Mouse (Mus musculus): ENCODE results near the gene Tdg. TPM values are rescaled to one million over a fixed set of nuclear protein-coding genes. Genes with fewer than 3 reads are reported as not detected.
A peak's percentile ranks its signal among the peaks of the same experiment; 100 is the strongest.
"Not testable (repeated sequence)": the region's sequence is repeated elsewhere in the genome, so short reads cannot be mapped to it uniquely, and the experiment has no call there.

Gene Tdg
- polyA plus RNA-seq (2014; fragmentation: Nextera tagmentation; extraction: Ambion mirVana) = 277 and 328 TPM in 2 replicates

DNA sequence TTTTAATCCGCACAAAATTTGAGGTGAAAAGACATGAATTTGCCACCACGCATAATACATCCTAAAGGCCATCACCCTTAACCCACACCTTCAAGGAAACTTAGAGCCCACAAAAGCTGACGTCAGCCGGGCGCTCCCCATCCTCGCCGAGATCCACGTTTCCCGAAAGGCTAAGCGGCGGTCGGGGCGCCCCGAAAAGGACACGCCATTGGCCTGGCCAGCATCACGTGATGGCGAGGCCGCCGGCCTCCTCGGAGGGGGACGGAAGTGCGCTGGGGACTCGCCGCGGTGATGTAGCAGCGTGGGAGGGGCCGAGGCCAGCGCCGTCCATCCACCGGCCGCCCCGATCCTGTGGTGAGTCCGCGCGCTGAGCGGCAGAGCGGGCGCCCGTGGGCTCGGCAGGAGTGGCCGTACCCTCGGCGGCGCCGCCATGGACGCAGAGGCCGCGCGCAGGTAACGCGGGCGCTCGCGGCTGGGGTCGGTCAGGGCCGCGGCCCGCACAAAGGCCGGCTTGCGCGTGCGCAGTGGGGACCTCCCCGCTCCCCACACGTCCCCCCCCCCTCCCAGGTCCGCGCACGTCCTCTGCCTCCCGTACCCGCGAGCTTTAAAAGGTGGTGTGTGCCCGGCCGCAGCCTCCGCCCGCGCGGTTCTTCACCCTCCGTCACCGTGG is at the start of gene Tdg:
Gene Tdg, plus strand, starts transcription at position 243 of the 670 bp plus-strand sequence.
- H3K36me3 ChIP-seq (ENCODE audit: control insufficient read depth, insufficient read depth, low read length); H3K9me3 ChIP-seq (ENCODE audit: control insufficient read depth, low read length); H3K27me3 ChIP-seq (ENCODE audit: control insufficient read depth, insufficient read depth, low read length); H3K4me1 ChIP-seq (replicated peaks; ENCODE audit: control insufficient read depth, insufficient read depth, low read length): not testable (repeated sequence)
- peak; percentile 93 for DNase-seq (ENCODE audit: low spot score)
- Histone ChIP-seq H3K4me2 (replicated peaks; ENCODE audit: low read depth, low read length) (peak within 1 kb of the TSS; percentile 86), H3K4me3 (ENCODE audit: low read depth, low read length) (peak within 1 kb of the TSS; percentile 71), H3K27ac (ENCODE audit: low read depth, low read length) (peak within 1 kb of the TSS; percentile 87), H3K9ac (ENCODE audit: low read depth, low read length) (peak within 1 kb of the TSS; percentile 90)
- ATAC-seq (ENCODE audit: low FRiP score) = peak; percentile 98
- WGBS = under 1% methylated on average over 45 of the region's 78 CpGs

- H3K4me1 ChIP-seq (replicated peaks; ENCODE audit: control insufficient read depth, insufficient read depth, low read length); H3K9ac ChIP-seq (ENCODE audit: low read depth, low read length); H3K27me3 ChIP-seq (ENCODE audit: control insufficient read depth, insufficient read depth, low read length); DNase-seq (ENCODE audit: low spot score); H3K4me3 ChIP-seq (ENCODE audit: low read depth, low read length); H3K36me3 ChIP-seq (ENCODE audit: control insufficient read depth, insufficient read depth, low read length); H3K27ac ChIP-seq (ENCODE audit: low read depth, low read length); H3K9me3 ChIP-seq (ENCODE audit: control insufficient read depth, low read length); H3K4me2 ChIP-seq (replicated peaks; ENCODE audit: low read depth, low read length); ATAC-seq (ENCODE audit: low FRiP score): not testable (repeated sequence)
- WGBS = 88% methylated on average over 9 of the region's 9 CpGs
Measured at GRCm38 (mm10) chr10:82589673-82590072, 40.0 kb upstream of the Tdg start.

- not testable (repeated sequence) for H3K4me1 ChIP-seq (replicated peaks; ENCODE audit: control insufficient read depth, insufficient read depth, low read length); DNase-seq (ENCODE audit: low spot score); H3K27me3 ChIP-seq (ENCODE audit: control insufficient read depth, insufficient read depth, low read length); ATAC-seq (ENCODE audit: low FRiP score); H3K9ac ChIP-seq (ENCODE audit: low read depth, low read length); H3K4me2 ChIP-seq (replicated peaks; ENCODE audit: low read depth, low read length); H3K4me3 ChIP-seq (ENCODE audit: low read depth, low read length); H3K27ac ChIP-seq (ENCODE audit: low read depth, low read length); H3K36me3 ChIP-seq (ENCODE audit: control insufficient read depth, insufficient read depth, low read length); H3K9me3 ChIP-seq (ENCODE audit: control insufficient read depth, low read length)
- 75% methylated on average over 4 of the region's 4 CpGs for WGBS
Measured at GRCm38 (mm10) chr10:82594421-82594820, 35.2 kb upstream of the Tdg start.

GRCm38 (mm10) chr10:82622235-82622634 is 7.4 kb upstream of the Tdg start:
- 29% methylated on average over 9 of the region's 9 CpGs for WGBS
- peak overlapping the region; percentile 64 for H3K4me3 ChIP-seq (ENCODE audit: low read depth, low read length)
- H3K36me3 ChIP-seq (ENCODE audit: control insufficient read depth, insufficient read depth, low read length) = no peaks in the 10 kb centered on the region
- peak overlapping the region; percentile 79 for H3K9ac ChIP-seq (ENCODE audit: low read depth, low read length)
- ATAC-seq (ENCODE audit: low FRiP score) (no peak; the same call in 1 of the 2 replicates), DNase-seq (ENCODE audit: low spot score) (peak; percentile 15)
- H3K4me1 ChIP-seq (replicated peaks; ENCODE audit: control insufficient read depth, insufficient read depth, low read length) = no peaks in the 10 kb centered on the region
- peak overlapping the region; percentile 47 for H3K4me2 ChIP-seq (replicated peaks; ENCODE audit: low read depth, low read length)
- H3K27ac ChIP-seq (ENCODE audit: low read depth, low read length) = no peak overlapping the region
- no peaks in the 10 kb centered on the region for H3K27me3 ChIP-seq (ENCODE audit: control insufficient read depth, insufficient read depth, low read length)
- no peaks in the 10 kb centered on the region for H3K9me3 ChIP-seq (ENCODE audit: control insufficient read depth, low read length)

GRCm38 (mm10) chr10:82622671-82623552 is 6.7 kb upstream of the Tdg start, which contains the start of gene 1190007I07Rik:
1190007I07Rik (minus strand) TSS chr10:82623228.
- H3K4me3 ChIP-seq (ENCODE audit: low read depth, low read length) = peak within 1 kb of the TSS; percentile 64
- H3K36me3 ChIP-seq (ENCODE audit: control insufficient read depth, insufficient read depth, low read length) = no peaks in the 10 kb centered on the region
- peak within 1 kb of the TSS; percentile 69 for H3K27ac ChIP-seq (ENCODE audit: low read depth, low read length)
- H3K27me3 ChIP-seq (ENCODE audit: control insufficient read depth, insufficient read depth, low read length) = no peaks in the 10 kb centered on the region
- DNase-seq (ENCODE audit: low spot score) = peak; percentile 96
- H3K9ac ChIP-seq (ENCODE audit: low read depth, low read length) = peak within 1 kb of the TSS; percentile 79
- H3K9me3 ChIP-seq (ENCODE audit: control insufficient read depth, low read length) = no peaks in the 10 kb centered on the region
- WGBS = under 1% methylated on average over 50 of the region's 61 CpGs
- H3K4me1 ChIP-seq (replicated peaks; ENCODE audit: control insufficient read depth, insufficient read depth, low read length) = no peaks in the 10 kb centered on the region
- peak; percentile 93 for ATAC-seq (ENCODE audit: low FRiP score)
- H3K4me2 ChIP-seq (replicated peaks; ENCODE audit: low read depth, low read length) = peak within 1 kb of the TSS; percentile 47

- not testable (repeated sequence) for H3K9me3 ChIP-seq (ENCODE audit: control insufficient read depth, low read length); H3K4me1 ChIP-seq (replicated peaks; ENCODE audit: control insufficient read depth, insufficient read depth, low read length); DNase-seq (ENCODE audit: low spot score); H3K27me3 ChIP-seq (ENCODE audit: control insufficient read depth, insufficient read depth, low read length); H3K36me3 ChIP-seq (ENCODE audit: control insufficient read depth, insufficient read depth, low read length)
- WGBS = 2% methylated on average over 2 of the region's 2 CpGs
- Histone ChIP-seq H3K4me3 (ENCODE audit: low read depth, low read length) (peak overlapping the region; percentile 64), H3K4me2 (replicated peaks; ENCODE audit: low read depth, low read length) (peak overlapping the region; percentile 47), H3K27ac (ENCODE audit: low read depth, low read length) (peak overlapping the region; percentile 69), H3K9ac (ENCODE audit: low read depth, low read length) (peak overlapping the region; percentile 79)
- peak; percentile 20 for ATAC-seq (ENCODE audit: low FRiP score)
Measured at GRCm38 (mm10) chr10:82623553-82623932, 6.1 kb upstream of the Tdg start.

- H3K9me3 ChIP-seq (ENCODE audit: control insufficient read depth, low read length) = no peaks in the 10 kb centered on the region
- WGBS = 3% methylated on average over 11 of the region's 11 CpGs
- H3K27ac ChIP-seq (ENCODE audit: low read depth, low read length) = peak overlapping the region; percentile 80
- no peaks in the 10 kb centered on the region; the same call in none of the 2 replicates for H3K4me1 ChIP-seq (replicated peaks; ENCODE audit: control insufficient read depth, insufficient read depth, low read length)
- peaks cover 3% of the 10 kb centered on the region; the same call in 1 of the 2 replicates for H3K36me3 ChIP-seq (ENCODE audit: control insufficient read depth, insufficient read depth, low read length)
- DNase-seq (ENCODE audit: low spot score) (no peak), ATAC-seq (ENCODE audit: low FRiP score) (peak; percentile 70)
- peak overlapping the region; percentile 90 for H3K9ac ChIP-seq (ENCODE audit: low read depth, low read length)
- H3K4me2 ChIP-seq (replicated peaks; ENCODE audit: low read depth, low read length) = peak overlapping the region; percentile 86
- no peaks in the 10 kb centered on the region for H3K27me3 ChIP-seq (ENCODE audit: control insufficient read depth, insufficient read depth, low read length)
- peak overlapping the region; percentile 71 for H3K4me3 ChIP-seq (ENCODE audit: low read depth, low read length)
Measured at GRCm38 (mm10) chr10:82629111-82629585, 480 bp upstream of the Tdg start.

- WGBS = 21% methylated on average over 7 of the region's 7 CpGs
- Histone ChIP-seq H3K4me2 (replicated peaks; ENCODE audit: low read depth, low read length) (peak overlapping the region; percentile 78), H3K9me3 (ENCODE audit: control insufficient read depth, low read length) (no peaks in the 10 kb centered on the region), H3K36me3 (ENCODE audit: control insufficient read depth, insufficient read depth, low read length) (peaks cover 3% of the 10 kb centered on the region; the same call in 1 of the 2 replicates), H3K27me3 (ENCODE audit: control insufficient read depth, insufficient read depth, low read length) (no peaks in the 10 kb centered on the region), H3K4me1 (replicated peaks; ENCODE audit: control insufficient read depth, insufficient read depth, low read length) (no peaks in the 10 kb centered on the region; the same call in none of the 2 replicates), H3K4me3 (ENCODE audit: low read depth, low read length) (peak overlapping the region; percentile 71), H3K9ac (ENCODE audit: low read depth, low read length) (peak overlapping the region; percentile 90), H3K27ac (ENCODE audit: low read depth, low read length) (peak overlapping the region; percentile 24; the same call in 1 of the 2 replicates)
- no peak for DNase-seq (ENCODE audit: low spot score)
- ATAC-seq (ENCODE audit: low FRiP score) = no peak
Measured at GRCm38 (mm10) chr10:82630497-82630896, 869 bp downstream of the Tdg start.

Data from hindbrain, embryonic 11.5 days (tissue).